Mouse (Mus musculus): ENCODE measurements at regions not wholly inside any gene's neighbourhood (a gene's known extent, or its start where the extent isn't known, plus 50 kb on each side); places are given as distances from the start of the nearest gene placed in this dataset.
A peak's percentile ranks its signal among the peaks of the same experiment; 100 is the strongest.

DNA sequence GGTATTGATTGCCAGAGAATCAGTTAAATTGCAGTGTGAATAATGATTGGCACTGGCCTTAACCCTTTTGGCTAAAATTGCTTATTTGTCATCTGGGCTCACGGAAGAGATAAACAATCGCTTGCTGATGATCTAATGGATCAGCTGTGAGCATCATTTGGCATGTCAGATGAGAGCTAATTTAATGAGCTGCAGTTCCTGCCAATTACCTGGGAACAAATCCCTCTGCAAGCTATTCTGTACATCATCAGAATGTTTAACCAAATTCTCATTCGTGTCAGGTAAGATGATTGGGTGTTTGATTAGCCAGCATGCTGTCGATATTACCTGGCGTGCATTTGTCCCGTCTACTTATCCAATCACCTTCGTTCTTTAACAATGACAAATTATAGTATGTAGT, 104.0 kb upstream of the Atp5g3 start:
- Histone ChIP-seq H3K4me2 (ENCODE audit: low read length) (no peak overlapping the region), H3K4me1 (ENCODE audit: control insufficient read depth, insufficient read depth, low read depth, low read length) (no peaks in the 10 kb centered on the region), H3K9me3 (ENCODE audit: control insufficient read depth, low read length) (no peaks in the 10 kb centered on the region), H3K36me3 (ENCODE audit: control insufficient read depth, insufficient read depth, low read length) (no peaks in the 10 kb centered on the region), H3K4me3 (ENCODE audit: low read length) (no peak overlapping the region), H3K9ac (ENCODE audit: low read depth, low read length) (no peak overlapping the region), H3K27me3 (replicated peaks; ENCODE audit: control insufficient read depth, insufficient read depth, low read length) (no peaks in the 10 kb centered on the region), H3K27ac (ENCODE audit: low read depth, low read length) (no peak overlapping the region)
- WGBS: 52% methylated on average over 7 of the region's 7 CpGs
- ATAC-seq: no peak

DNA sequence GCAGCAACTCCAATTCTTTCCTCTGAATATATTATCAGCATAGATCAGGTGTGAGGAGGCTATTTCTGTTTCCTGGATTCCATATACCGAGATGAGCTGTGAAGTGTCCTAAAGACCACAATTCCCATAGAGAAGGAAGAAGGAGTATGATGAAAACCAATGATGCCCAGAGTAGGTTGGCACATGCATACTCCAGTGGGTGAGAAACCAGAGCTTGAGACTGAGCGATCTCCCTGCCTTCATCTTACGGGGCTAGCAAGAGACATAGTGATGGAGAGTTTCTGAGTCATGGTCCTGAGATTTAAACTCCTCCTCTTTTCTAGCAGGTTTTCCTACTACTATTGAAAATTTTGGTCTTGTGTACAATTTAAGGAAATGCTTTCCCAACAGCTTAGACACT, 103.1 kb upstream of the Atp5g3 start:
- Histone ChIP-seq H3K36me3 (ENCODE audit: control insufficient read depth, insufficient read depth, low read length) (no peaks in the 10 kb centered on the region), H3K27ac (ENCODE audit: low read depth, low read length) (no peak overlapping the region), H3K9ac (ENCODE audit: low read depth, low read length) (no peak overlapping the region), H3K4me2 (ENCODE audit: low read length) (no peak overlapping the region), H3K27me3 (replicated peaks; ENCODE audit: control insufficient read depth, insufficient read depth, low read length) (no peaks in the 10 kb centered on the region), H3K4me3 (ENCODE audit: low read length) (no peak overlapping the region), H3K4me1 (ENCODE audit: control insufficient read depth, insufficient read depth, low read depth, low read length) (no peaks in the 10 kb centered on the region), H3K9me3 (ENCODE audit: control insufficient read depth, low read length) (no peaks in the 10 kb centered on the region)
- WGBS: 93% methylated on average over 3 of the region's 3 CpGs
- no peak for ATAC-seq

DNA sequence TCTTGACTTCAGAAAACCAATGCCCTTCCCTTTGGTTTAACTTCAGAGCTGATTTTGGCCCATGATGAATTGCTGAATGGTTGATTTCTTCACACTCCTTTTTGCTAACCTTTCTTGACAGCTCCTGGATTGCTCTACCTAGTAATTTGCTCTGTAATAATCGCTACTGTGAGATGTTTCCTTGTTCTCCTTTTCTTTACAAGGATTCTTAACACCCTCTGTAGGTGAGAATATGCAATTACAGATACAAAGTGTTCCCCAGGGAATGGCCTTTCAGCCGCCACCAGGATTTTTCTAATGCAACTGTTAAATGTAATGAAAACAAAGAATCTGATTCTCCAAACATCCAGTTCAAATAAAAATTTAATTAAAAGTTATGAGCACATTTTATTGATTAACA, 87.4 kb upstream of the Atp5g3 start:
- WGBS: 16% methylated on average over 2 of the region's 2 CpGs
- H3K9ac ChIP-seq (ENCODE audit: low read depth, low read length): no peak overlapping the region
- H3K4me1 ChIP-seq (ENCODE audit: control insufficient read depth, insufficient read depth, low read depth, low read length): no peaks in the 10 kb centered on the region
- no peak for ATAC-seq
- H3K27me3 ChIP-seq (replicated peaks; ENCODE audit: control insufficient read depth, insufficient read depth, low read length): no peaks in the 10 kb centered on the region
- H3K4me3 ChIP-seq (ENCODE audit: low read length): no peak overlapping the region
- H3K9me3 ChIP-seq (ENCODE audit: control insufficient read depth, low read length): no peaks in the 10 kb centered on the region
- no peak overlapping the region for H3K27ac ChIP-seq (ENCODE audit: low read depth, low read length)
- H3K4me2 ChIP-seq (ENCODE audit: low read length): no peak overlapping the region
- no peaks in the 10 kb centered on the region for H3K36me3 ChIP-seq (ENCODE audit: control insufficient read depth, insufficient read depth, low read length)

DNA sequence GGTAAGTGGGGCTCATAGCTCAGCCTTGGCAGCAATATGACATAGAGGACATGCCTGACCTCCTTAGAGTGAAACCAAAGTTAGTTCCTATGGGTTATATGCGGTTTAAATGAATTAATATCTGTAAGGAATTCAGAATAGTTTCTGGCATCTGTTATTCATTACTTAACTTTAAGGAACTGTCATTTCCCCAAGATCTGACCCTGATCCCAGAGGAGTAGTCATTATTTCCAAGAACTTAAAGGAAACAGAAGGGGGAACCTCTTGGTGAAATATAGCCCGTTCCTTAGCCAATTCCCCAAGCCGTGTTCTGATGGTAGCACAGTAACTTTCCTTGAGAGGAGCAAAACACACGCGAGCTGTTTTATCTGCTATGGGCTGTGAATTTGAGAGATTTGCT, 85.9 kb upstream of the Atp5g3 start:
- H3K9ac ChIP-seq (ENCODE audit: low read depth, low read length): no peak overlapping the region
- no peak for ATAC-seq
- H3K36me3 ChIP-seq (ENCODE audit: control insufficient read depth, insufficient read depth, low read length): no peaks in the 10 kb centered on the region
- no peak overlapping the region for H3K4me3 ChIP-seq (ENCODE audit: low read length)
- H3K27ac ChIP-seq (ENCODE audit: low read depth, low read length): no peak overlapping the region
- H3K4me2 ChIP-seq (ENCODE audit: low read length): no peak overlapping the region
- H3K9me3 ChIP-seq (ENCODE audit: control insufficient read depth, low read length): no peaks in the 10 kb centered on the region
- no peaks in the 10 kb centered on the region; the same call in 1 of the 2 replicates for H3K27me3 ChIP-seq (replicated peaks; ENCODE audit: control insufficient read depth, insufficient read depth, low read length)
- 0 out of 2 replicates have a peak, but pooled peaks cover under 1% of the 10 kb centered on the region for H3K4me1 ChIP-seq (ENCODE audit: control insufficient read depth, insufficient read depth, low read depth, low read length)
- 86% methylated on average over 5 of the region's 5 CpGs for WGBS

DNA sequence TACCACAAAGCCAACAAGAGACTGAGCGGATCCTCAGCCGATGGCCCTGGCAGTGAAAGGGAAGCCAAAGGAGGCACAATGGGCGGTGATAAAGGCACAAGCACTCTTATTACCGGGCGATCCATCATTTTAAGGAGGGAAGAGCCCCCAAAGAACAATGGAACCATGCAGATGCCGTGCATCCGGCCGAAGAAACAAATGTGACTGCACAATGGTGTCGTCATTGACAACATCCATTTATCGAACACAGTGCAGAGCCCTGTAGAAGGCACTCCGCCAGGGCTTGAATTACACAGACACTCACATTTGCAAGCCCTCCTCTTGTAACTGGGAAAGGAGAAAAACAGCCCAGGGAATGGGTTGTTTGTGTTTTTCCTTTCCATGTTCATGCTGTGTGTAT, 80.7 kb upstream of the Atp5g3 start:
- Histone ChIP-seq H3K36me3 (ENCODE audit: control insufficient read depth, insufficient read depth, low read length) (no peaks in the 10 kb centered on the region), H3K9ac (ENCODE audit: low read depth, low read length) (no peak overlapping the region), H3K27me3 (replicated peaks; ENCODE audit: control insufficient read depth, insufficient read depth, low read length) (no peaks in the 10 kb centered on the region; the same call in 1 of the 2 replicates), H3K27ac (ENCODE audit: low read depth, low read length) (no peak overlapping the region), H3K4me3 (ENCODE audit: low read length) (no peak overlapping the region), H3K9me3 (ENCODE audit: control insufficient read depth, low read length) (no peaks in the 10 kb centered on the region), H3K4me2 (ENCODE audit: low read length) (peak overlapping the region; percentile 38), H3K4me1 (ENCODE audit: control insufficient read depth, insufficient read depth, low read depth, low read length) (peaks cover 6% of the 10 kb centered on the region; the same call in 1 of the 2 replicates)
- ATAC-seq: 0 out of 2 replicates have a peak, but pooled peaks have one; percentile 50
- 25% methylated on average over 11 of the region's 11 CpGs for WGBS

DNA sequence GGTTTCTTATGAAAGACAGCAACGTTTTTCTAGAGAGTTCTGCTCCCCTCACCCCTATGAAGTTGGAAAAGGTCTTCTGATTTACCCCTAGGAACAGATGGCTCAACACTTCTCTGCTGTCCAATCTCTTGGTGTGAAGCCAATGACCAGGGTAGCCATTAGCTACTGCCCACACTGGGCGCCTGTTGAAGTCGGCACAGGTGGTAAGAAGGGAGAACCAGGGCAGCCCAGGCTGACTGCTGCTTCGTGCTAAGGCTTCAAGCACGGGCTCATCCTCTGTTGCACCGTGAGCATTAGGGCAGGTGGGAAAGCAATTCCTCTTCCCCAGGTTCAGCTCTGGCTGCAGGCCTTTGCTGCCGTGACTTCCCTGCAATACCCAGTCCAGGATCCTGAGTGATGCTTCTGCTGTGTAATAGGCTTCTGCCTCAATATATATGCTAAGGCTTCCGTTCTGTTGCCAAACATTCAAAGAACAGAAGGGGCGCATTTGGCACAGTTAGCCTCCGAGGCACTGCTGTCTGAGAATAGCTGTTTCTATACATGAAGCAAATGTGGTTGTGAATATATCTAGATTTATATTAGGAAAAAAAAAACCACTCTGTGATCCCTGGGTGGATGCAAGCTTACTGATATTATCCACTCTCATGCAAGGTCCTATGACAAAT, 76.4 kb upstream of the Atp5g3 start:
- no peak overlapping the region for H3K27ac ChIP-seq (ENCODE audit: low read depth, low read length)
- 85% methylated on average over 10 of the region's 10 CpGs for WGBS
- H3K9me3 ChIP-seq (ENCODE audit: control insufficient read depth, low read length): no peaks in the 10 kb centered on the region
- no peak for ATAC-seq
- H3K4me3 ChIP-seq (ENCODE audit: low read length): no peak overlapping the region
- H3K27me3 ChIP-seq (replicated peaks; ENCODE audit: control insufficient read depth, insufficient read depth, low read length): no peaks in the 10 kb centered on the region
- H3K9ac ChIP-seq (ENCODE audit: low read depth, low read length): no peak overlapping the region
- no peaks in the 10 kb centered on the region for H3K36me3 ChIP-seq (ENCODE audit: control insufficient read depth, insufficient read depth, low read length)
- H3K4me1 ChIP-seq (ENCODE audit: control insufficient read depth, insufficient read depth, low read depth, low read length): peaks cover 6% of the 10 kb centered on the region; the same call in 1 of the 2 replicates
- no peak overlapping the region for H3K4me2 ChIP-seq (ENCODE audit: low read length)

DNA sequence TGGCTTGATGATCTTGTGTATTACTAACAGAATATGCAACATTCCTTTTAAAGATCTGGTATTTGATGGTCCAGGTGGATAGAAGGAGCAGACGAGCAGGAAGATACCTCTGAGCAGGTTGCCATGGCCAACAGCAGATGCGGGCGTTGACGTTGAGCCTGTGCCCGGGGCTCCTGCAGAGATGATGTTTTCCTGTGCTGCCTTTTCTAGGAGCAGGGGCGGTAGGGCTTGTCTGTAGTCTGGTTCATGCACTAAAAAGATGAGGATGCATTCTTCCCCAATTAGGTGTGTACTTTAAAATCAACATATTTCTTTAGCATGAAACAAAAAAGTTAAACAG, 74.8 kb upstream of the Atp5g3 start:
- no peak for ATAC-seq
- Histone ChIP-seq H3K27me3 (replicated peaks; ENCODE audit: control insufficient read depth, insufficient read depth, low read length) (no peaks in the 10 kb centered on the region), H3K4me3 (ENCODE audit: low read length) (no peak overlapping the region), H3K4me2 (ENCODE audit: low read length) (no peak overlapping the region), H3K27ac (ENCODE audit: low read depth, low read length) (no peak overlapping the region), H3K9me3 (ENCODE audit: control insufficient read depth, low read length) (no peaks in the 10 kb centered on the region), H3K4me1 (ENCODE audit: control insufficient read depth, insufficient read depth, low read depth, low read length) (no peaks in the 10 kb centered on the region), H3K36me3 (ENCODE audit: control insufficient read depth, insufficient read depth, low read length) (no peaks in the 10 kb centered on the region), H3K9ac (ENCODE audit: low read depth, low read length) (no peak overlapping the region)
- WGBS: 81% methylated on average over 6 of the region's 6 CpGs

DNA sequence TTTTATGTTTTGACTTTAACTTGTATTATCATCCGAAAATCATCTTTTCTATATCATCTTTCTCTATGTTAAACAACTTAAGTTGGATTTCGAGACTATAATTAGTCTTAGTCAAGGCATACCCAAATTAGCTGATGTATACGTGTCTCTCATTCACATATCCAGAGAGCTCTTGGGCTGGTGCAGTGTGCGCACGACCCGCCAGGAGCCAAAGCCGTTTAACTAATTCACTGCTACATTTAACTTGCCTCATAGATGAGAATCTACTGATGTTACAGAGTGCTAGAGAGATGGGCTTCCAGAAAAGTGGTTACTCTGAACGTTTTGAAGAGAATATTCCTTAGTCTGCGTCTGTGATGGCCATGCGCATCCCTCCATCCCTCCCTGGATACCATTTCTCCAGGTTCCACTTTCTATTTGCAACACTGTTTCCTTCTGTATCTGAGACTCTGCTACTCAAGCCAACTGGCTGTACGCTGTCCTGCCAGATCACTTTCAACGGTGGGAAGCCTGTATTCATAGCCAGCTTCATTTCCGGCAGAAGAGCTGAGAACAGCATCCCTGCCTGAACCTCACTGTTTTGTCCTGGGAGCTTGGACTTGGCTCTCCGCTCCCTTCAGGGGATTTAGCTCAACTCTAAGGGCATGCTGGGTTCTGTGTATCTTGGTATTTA, 74.2 kb upstream of the Atp5g3 start:
- Histone ChIP-seq H3K9me3 (ENCODE audit: control insufficient read depth, low read length) (no peaks in the 10 kb centered on the region), H3K27me3 (replicated peaks; ENCODE audit: control insufficient read depth, insufficient read depth, low read length) (no peaks in the 10 kb centered on the region), H3K4me2 (ENCODE audit: low read length) (no peak overlapping the region), H3K27ac (ENCODE audit: low read depth, low read length) (no peak overlapping the region), H3K9ac (ENCODE audit: low read depth, low read length) (no peak overlapping the region), H3K4me3 (ENCODE audit: low read length) (no peak overlapping the region), H3K36me3 (ENCODE audit: control insufficient read depth, insufficient read depth, low read length) (no peaks in the 10 kb centered on the region), H3K4me1 (ENCODE audit: control insufficient read depth, insufficient read depth, low read depth, low read length) (no peaks in the 10 kb centered on the region)
- WGBS: 78% methylated on average over 14 of the region's 14 CpGs
- no peak for ATAC-seq

DNA sequence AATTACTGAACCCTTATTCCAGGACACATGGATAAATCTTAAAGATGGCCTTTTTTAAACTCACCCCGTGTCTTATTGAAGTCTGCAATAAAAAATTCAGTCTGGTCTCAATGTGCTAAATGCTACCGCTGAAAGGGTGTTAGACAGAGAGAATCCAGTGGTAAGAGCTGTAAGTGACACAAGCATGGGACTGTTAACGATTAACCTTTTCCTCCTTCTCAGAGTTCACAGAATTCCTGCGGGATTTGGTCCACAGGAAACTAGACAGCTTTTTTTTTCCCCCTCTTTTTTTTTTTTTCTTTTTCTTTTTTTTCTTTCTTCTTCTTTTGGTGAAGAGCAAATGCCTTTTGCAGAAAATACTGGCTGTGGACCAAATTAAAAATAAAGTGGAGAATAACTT, 72.0 kb upstream of the Atp5g3 start:
- Histone ChIP-seq H3K4me2 (ENCODE audit: low read length) (no peak overlapping the region), H3K36me3 (ENCODE audit: control insufficient read depth, insufficient read depth, low read length) (no peaks in the 10 kb centered on the region), H3K4me1 (ENCODE audit: control insufficient read depth, insufficient read depth, low read depth, low read length) (no peaks in the 10 kb centered on the region), H3K27me3 (replicated peaks; ENCODE audit: control insufficient read depth, insufficient read depth, low read length) (no peaks in the 10 kb centered on the region), H3K9ac (ENCODE audit: low read depth, low read length) (no peak overlapping the region), H3K9me3 (ENCODE audit: control insufficient read depth, low read length) (no peaks in the 10 kb centered on the region), H3K27ac (ENCODE audit: low read depth, low read length) (no peak overlapping the region), H3K4me3 (ENCODE audit: low read length) (no peak overlapping the region)
- no peak for ATAC-seq
- WGBS: 52% methylated on average over 4 of the region's 4 CpGs
